Mouse (Mus musculus) lung, adult 2 months (tissue): Measurements from ENCODE around the gene Susd1.

ENCODE experiments used
- CTCF ChIP-seq: fragments of 200-500 bp; IDR thresholded peaks from 2 replicates; pipeline ENCODE4 v1.5.1; 2011; ENCODE audit warnings: mild to moderate bottlenecking, low read length, control low read depth; ENCODE audit not compliant: insufficient read depth
- POLR2A ChIP-seq: fragments of 200-500 bp; IDR thresholded peaks from 2 replicates; pipeline ENCODE4 v1.6.1; 2011; ENCODE audit warnings: low read depth, mild to moderate bottlenecking, control low read depth, low read length, borderline replicate concordance; ENCODE audit errors: extremely low read depth

GRCm38 (mm10) chr4:59330961-59331604, 107.3 kb downstream of the Susd1 start:
- TF ChIP-seq CTCF: no peak
- no peak for TF ChIP-seq POLR2A
